Mouse (Mus musculus) gastrocnemius, postnatal 14 days (tissue): ENCODE results near the gene Cd200. TPM values are rescaled to one million over a fixed set of nuclear protein-coding genes. Genes with fewer than 3 reads are reported as not detected.
"Not testable (repeated sequence)": the region's sequence is repeated elsewhere in the genome, so short reads cannot be mapped to it uniquely, and the experiment has no call there.

ENCODE experiments used
- DNase-seq: peaks from one replicate; pipeline ENCODE4 v3.0.0; 2021; ENCODE audit warnings: mixed read lengths
- intact Hi-C: fragments of 180-260 bp; cut with DNase I; formaldehyde crosslinking; loops from one replicate; pipeline ENCODE4 v1.15.1; 2025; ENCODE audit warnings: low total_unique reads
- total RNA-seq, 2 experiments: library from RNA; stranded (reverse); gene quantifications; 2 replicates each; pipeline ENCODE4 v1.2.3; 2021

Cd200 gene
- total RNA-seq, 2 experiments from 2014 or later, result 31.6 to 41.3 TPM

DNA sequence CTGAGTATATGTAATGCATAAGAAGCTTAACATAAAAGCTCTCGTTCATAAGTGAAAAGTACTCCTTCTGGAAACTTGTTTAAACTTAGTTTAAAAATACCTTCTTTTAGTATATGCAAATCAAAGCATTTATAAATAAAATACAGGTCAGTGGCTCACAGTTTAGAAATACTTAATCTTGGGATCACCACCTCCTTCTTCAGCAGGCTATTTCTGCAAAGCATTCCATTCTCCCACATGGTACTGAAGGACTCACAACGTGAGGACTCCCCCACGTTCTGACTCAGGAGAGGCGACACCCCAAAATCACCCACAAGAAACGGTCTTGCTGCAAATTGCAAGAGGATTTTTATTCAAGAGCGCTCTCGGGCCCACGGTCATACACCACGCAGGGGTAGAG is 60.6 kb downstream of the Cd200 start:
- DNase-seq, intact Hi-C loops: not testable (repeated sequence)

DNA sequence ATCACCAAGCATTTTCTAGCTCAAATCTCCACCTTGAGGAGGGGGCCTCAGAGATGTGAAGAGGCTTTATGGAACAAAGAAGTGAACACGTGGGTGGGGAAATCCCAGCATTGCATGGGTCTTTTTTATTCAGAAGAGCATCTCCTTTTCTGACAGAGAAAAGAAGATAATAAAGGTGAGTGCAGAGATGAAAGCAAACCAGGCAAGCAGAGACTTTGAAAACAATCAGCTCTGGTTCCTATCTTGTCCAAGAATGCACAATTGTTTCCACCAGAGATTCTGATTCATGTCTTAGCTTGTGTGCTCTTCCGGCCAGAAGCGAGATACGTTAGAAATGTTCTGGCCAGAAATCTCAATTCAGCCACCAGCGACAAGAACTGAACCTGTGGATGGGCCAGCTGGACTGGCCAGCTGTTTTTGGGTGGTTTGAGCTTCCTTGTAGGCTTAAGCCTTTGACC is 61.9 kb downstream of the Cd200 start:
- intact Hi-C loops, result no loop called here
- no peak for DNase-seq

GRCm38 (mm10) chr16:45346367-45346766 is 62.5 kb downstream of the Cd200 start:
- no peak for DNase-seq
- intact Hi-C loops, result no loop called here

- DNase-seq, result no peak
- intact Hi-C loops, result no loop called here
These were observed 64.0 kb downstream of the Cd200 start for GRCm38 (mm10) chr16:45344879-45345278.

DNA sequence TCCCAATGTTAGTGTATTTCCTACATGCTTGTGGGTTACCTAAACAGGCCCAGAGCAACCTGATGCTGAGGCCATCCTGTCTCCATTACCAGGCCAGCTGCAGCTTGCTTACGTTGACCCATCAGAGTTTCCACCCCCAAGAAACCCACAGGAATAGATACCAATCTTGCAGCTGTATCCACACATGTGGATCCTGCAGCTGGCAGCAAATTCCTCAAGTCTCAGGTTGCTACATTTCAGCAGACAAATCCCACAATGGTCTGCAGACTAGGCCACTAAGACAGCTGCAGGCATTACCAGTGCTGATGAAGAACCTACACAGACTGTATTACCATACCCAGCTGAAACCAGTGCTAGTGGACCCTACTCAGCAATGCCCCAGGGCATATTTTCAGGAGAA is 72.4 kb downstream of the Cd200 start:
- intact Hi-C loops, result no loop called here
- no peak for DNase-seq

- intact Hi-C loops, result no loop called here
- no peak for DNase-seq
These were observed 74.0 kb downstream of the Cd200 start for GRCm38 (mm10) chr16:45334891-45335290.

- intact Hi-C loops, result no loop called here
These were observed 74.5 kb downstream of the Cd200 start for GRCm38 (mm10) chr16:45334376-45334765.

DNA sequence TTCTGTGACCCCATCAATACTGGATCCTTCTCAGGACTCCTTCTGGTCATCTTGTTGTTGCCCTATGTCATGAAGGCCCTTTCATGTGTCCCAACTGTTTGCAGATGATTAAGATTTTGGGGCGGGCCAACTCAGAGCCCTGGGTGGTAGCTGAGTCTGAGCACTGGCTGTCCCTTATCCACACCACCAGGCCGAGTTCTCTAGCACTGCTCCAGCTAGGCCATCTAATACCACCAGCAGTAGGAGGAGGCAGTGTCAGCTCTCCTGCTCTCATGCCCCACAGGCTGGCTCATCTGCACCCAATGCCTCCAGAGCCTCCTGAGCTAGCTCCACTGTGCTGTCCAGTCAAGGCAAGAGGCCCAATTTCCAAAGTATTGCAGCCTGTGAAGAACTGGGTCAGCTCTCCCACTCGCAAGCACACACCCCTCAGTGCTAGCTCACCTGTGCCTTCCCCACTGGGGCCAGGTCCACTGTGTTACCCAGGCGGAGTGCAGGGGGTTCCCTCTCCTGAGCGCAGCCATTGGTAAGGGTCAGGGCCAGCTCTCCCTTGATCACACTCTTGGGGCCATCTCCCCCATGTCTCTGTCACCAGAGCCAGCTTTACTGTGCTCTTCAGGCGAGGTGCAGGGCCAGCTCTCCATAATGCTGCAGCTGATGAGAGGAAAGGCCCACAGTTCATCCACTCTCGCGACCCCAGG is 75.0 kb downstream of the Cd200 start:
- no peak for DNase-seq
- intact Hi-C loops, result no loop called here

More at GRCm38 (mm10) chr16:45334376-45334765, 74.5 kb downstream of the Cd200 start:
- DNase-seq, result no peak

- intact Hi-C loops, result no loop called here
- DNase-seq, result no peak
These were observed 76.3 kb downstream of the Cd200 start for GRCm38 (mm10) chr16:45332591-45332990.

Other genes starting within 250 kb of the Cd200 start
- gene Btla, start 184.7 kb downstream of the Cd200 start, total RNA-seq, result under 1 TPM; 0.16 to 0.18 TPM
- not detected for gene Gm609, start 83.9 kb upstream of the Cd200 start, total RNA-seq
- gene Gm17783, start 123.0 kb upstream of the Cd200 start, total RNA-seq, result not detected
- not detected for gene Slc9c1, start 126.3 kb upstream of the Cd200 start, total RNA-seq
- gene Gcsam, start 201.3 kb upstream of the Cd200 start, total RNA-seq, result under 1 TPM; 0.11 to 0.14 TPM
- not detected for gene BC016579, start 245.0 kb upstream of the Cd200 start, total RNA-seq